Mouse (Mus musculus) c-Kit-positive CD71-negative TER-119-negative erythroid progenitor cells, embryonic 14.5 days (primary cell): ENCODE data around the gene Man2b2.

Experiments used
- DNase-seq: peaks from one replicate; pipeline ENCODE4 v3.0.0-alpha.2; 2013; ENCODE audit warnings: low read depth

Man2b2 gene

DNA sequence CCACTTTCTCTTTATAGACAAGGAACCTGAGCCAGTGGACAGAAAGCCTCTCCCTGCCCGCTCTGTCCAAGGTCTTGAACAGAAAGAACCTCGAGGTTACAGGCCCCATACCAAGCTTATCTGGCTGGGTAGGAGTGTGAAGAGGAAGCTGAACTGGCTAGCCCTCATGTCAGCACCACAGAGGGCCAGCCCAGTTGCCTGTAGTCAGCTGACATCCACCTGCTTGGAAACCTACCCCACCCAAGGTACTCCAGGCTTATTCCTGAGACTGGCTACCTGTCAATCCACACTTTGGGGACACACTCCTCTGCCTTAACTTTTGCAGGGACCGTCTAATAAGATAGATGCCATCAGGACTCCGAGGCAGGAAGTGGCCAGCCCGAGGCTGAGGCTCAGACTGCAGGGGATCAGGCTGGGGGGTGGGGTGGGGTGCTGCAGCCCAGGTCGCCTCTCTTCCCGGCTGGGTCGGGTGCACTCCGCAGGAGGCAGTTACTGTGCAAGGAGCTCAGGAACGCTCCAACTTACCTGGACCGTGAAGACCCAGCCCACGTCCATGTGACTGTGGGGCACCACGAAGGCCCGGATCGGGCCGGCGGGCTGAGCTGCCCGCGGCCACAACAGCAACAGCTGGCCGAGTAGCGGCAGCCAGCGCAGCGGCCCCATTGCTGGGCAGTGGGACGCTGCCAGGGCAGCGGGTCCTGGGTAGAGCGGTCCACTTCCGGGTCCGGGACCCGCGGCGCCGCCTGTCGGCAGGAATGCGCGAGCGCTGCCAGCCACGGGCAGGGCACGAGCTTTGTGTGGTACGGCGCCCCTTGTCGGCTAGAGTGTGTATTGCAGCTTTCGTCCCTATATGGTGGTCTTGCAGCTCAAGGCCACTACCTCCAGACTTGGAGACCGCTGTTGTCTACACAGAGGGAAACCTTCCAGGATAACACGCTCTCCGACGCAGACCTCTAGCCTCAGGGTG lies at the start of gene Man2b2:
Man2b2 (minus strand) TSS at position 741 of the 967 bp plus-strand sequence.
- peak; percentile 83 for DNase-seq

- DNase-seq: no peak
Measured at GRCm38 (mm10) chr5:36878801-36879200, 48.3 kb upstream of the Man2b2 start.

- DNase-seq: no peak
Measured at GRCm38 (mm10) chr5:36877641-36878040, 47.2 kb upstream of the Man2b2 start.

DNA sequence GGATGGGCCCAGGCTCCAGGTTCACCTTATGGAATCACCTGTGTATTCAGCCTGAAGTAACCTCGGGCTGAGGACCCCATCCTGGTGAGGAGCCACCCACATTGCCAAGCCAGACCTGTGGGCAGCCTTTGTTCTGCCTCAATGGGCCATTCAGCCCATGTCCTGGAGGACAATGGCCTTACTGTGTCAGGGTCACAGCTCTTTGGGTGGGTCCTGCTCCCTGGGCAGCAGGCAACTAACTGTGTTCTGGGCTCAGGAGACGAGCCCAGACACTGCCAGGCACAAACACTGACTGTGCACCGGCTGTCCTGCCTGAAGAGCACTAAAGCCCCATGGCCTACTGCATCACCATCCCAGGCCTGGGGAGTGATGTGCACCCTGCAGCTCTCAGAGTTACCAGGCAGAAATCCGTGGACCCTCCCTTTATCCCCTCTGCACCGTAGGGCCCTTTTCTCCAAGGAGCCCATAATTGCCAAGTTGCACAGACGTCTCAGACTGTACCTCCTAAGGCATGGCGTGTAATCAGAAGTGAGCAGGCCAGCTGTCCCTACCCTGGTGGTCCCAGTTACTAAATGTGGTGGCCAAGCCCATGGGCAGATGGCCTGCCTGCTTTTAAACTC lies 46.4 kb upstream of the Man2b2 start:
- DNase-seq: no peak

DNA sequence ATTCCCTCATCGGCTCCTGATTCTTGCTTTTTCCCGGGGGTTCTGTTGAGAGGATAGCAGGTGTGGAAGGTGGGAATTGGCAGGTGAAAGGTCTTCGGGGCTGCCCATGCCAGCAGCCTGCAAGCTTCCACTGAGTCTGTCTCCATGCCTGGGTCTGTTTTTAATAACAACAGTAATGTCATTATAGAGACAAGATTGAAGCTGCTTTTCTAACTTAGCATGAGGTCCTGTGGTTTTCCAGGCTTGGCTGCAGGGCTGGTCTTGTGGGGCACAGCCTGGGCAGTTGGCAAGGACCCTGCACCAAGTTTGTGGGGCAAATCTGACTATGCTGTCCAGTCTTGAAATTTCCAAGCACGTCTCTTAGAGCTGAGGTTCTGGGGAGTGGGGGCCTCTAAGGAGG lies 45.5 kb upstream of the Man2b2 start:
- no peak for DNase-seq

GRCm38 (mm10) chr5:36870916-36871315 lies 40.5 kb upstream of the Man2b2 start:
- no peak for DNase-seq

DNA sequence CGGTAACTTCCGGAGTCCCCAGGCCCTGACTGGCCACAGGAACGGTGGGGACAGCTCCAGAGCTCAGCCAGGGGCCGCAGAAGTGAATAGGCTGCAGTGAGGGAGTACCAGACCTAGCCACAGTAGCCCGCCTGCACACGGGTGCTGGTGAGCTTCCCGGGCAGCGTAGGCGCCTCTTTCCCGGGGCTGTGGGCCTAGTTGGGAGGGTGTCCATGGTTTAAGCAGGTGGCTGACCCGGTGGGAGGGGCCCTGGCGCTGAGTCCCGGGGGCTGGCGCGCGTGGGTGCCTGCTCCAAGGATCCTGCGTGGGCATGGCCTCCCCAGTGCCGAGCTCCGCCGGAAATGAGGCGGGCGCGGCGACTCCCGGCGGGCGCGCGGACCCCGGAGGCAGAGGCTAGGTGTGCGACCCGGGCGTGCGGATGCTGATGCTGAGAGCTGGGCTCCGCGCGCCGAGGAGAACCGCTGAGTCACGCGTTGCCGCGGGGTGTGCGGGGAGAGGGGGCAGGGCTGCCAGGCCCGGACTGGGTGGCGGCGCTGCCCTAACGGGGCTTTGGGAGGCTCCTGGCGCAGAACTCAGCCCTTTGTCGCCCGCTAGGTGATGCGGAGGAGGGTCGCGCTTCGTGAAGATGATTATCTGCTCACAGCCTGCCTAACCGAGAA lies 39.3 kb upstream of the Man2b2 start:
- no peak for DNase-seq

- DNase-seq: no peak
Measured at GRCm38 (mm10) chr5:36869186-36869577, 38.7 kb upstream of the Man2b2 start.

GRCm38 (mm10) chr5:36868266-36869090 lies 38.0 kb upstream of the Man2b2 start, which contains the start of gene Ppp2r2c:
Ppp2r2c (plus strand) TSS chr5:36868513.
- DNase-seq: no peak

DNA sequence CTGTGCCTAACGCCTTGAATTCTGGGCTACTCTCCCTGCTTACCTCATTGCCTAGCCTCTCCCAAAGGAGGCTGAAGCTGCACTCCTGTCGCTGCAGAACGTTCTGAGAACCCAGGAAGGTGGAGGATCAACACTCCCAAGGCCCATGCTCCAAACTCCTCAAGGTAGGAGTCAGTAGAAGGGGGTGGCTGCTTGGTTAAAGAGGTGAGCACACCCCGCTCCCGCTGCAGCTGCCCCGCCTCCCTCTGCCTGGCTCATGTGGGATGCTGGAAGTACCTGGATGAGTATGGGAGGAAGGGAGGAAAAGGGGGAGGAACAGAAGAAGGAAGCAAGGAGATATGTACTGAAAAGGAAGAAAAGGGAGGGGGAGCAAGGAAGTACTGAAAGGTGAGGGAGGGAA lies 37.1 kb upstream of the Man2b2 start:
- DNase-seq: no peak

DNA sequence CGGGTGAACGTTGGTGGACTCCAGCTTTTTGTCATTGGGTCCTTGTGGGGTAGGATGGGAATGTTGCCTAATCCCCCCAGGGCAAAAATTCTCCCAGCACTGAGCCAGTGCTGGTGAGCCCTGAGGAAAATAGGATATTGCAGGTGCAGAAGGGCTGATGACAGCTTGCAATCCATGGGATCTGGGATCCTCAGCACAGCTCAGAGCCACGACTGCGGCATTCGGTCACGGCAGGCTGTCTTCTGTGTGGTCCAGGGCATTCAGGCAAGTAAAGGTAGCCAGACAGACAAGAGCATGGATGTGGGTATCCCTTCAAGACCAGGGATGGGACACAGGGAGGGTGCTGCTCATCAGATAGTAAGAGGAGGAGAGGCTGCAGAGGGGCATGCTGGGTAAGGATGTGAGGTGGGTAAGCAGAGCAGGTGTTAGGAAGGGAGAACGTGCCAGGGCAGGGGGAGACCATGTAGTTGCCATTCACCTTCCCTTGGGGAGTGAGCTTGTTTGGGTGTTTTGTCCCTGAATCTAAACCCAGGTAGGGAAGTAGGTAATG lies 36.3 kb upstream of the Man2b2 start:
- no peak for DNase-seq

- peak; percentile 6 for DNase-seq
Measured at GRCm38 (mm10) chr5:36861084-36861483, 30.6 kb upstream of the Man2b2 start.

GRCm38 (mm10) chr5:36857546-36857945 lies 27.1 kb upstream of the Man2b2 start:
- no peak for DNase-seq

DNA sequence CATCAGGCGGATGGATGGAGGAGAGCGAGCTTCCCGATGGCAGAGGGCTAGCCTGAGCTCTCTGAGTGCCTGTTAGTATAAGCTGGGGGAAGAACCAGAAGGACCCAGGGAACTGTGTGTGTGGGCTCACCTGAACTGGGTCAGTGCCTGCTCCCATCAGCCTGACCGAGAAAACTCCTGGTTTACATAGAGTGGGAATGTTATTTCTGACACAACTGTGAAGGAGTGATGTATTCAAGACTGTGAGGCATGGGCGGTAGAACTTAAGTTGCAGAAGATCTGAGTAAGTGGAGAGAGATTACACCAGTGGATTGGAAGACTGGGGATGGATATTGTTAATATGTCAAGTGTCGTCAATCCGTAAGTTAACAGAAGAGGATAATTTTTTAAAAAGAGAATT lies 26.1 kb upstream of the Man2b2 start:
- no peak for DNase-seq

DNA sequence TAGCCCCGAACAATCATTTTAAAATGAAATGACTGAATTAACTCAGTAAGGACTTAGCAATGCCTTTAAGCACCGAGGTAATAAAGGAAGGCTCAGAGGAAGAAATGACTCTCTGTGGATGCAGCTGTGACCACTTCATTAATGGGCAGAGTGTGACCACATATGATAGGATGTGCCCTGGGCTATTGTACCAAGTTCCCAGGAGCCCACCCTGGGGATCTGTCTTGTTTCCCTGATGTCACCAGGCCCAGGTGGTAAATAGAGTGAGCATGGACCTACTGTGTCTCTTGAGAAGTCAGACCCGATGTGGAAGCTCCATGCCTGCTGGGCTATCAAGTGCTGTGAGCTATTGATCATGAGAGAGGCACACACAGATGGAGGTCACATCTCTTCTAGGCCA lies 24.7 kb upstream of the Man2b2 start:
- DNase-seq: no peak

GRCm38 (mm10) chr5:36851572-36851971 lies 21.1 kb upstream of the Man2b2 start:
- no peak for DNase-seq

DNA sequence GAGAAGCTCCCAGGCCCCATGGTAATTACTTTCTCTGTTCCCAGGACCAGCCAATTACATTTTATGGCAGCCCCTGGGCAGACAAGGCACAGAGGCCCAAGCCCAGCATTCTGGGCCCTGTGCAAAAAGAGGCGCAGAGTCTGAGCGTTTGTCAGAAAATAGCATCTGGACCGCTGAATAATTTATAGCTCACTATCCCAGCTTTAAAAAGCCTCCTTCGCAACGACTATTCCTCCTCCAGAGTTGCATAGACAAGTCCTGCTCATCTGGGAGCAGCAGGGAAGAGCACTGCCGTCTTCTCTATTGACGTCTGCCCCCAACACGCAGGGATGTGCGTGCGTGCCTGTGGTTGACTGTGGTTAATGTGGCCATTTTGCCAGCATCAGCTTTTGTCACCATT lies 14.0 kb upstream of the Man2b2 start:
- DNase-seq: no peak

- no peak for DNase-seq
Measured at GRCm38 (mm10) chr5:36841701-36842100, 11.2 kb upstream of the Man2b2 start.

DNA sequence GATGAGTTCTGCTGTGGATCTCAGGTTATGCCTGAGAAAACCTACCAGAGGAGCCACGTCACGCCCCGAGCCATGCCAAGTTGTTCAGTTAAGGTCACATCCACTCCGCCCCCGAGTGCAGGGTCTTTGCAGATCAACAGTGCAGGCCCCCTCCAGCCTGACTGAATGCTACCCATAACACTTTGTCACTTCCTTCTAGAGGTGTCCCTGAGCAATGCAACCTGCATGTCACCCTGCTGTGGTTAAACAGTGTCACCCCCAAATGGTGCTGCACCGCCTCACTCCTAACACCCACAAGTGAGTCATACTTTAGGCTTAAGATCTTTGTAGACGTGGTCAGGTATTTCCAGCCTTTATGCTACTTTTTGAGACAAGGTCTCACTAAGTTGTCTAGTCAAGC lies 9.6 kb upstream of the Man2b2 start:
- no peak for DNase-seq

DNA sequence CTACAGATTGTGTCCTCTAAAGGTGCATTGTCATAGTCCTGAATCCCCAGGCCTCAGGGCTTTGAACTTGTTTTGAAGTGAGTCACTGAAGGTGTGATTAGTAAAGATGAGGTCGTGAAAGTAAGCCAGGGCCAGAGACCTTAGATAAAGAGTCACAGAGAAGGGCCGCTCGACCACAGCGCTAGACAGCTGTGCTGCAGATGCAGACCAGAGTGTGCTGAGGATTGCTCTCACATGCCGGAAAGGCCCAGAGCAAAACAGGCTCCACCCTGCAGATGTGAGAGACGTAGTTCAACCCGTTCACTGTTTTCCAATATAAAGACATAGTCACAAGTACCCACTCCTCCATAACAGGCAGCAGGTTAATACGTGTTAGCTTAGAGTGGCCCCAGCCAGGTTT lies 9.1 kb upstream of the Man2b2 start:
- DNase-seq: no peak

GRCm38 (mm10) chr5:36839032-36839431 lies 8.6 kb upstream of the Man2b2 start:
- no peak for DNase-seq

GRCm38 (mm10) chr5:36835933-36836332 lies 5.5 kb upstream of the Man2b2 start:
- DNase-seq: peak; percentile 54
